Mouse (Mus musculus) ES-Bruce4 (cell line): ENCODE measurements around the gene Ptpn4.

Experiments used
- CTCF ChIP-seq: IDR thresholded peaks from one replicate; pipeline ENCODE4 v1.8.1; 2011; ENCODE audit warnings: low read depth, low read length
- POLR2A ChIP-seq: IDR thresholded peaks from one replicate; pipeline ENCODE4 v1.8.1; 2011; ENCODE audit warnings: low read length; ENCODE audit not compliant: insufficient read depth

DNA sequence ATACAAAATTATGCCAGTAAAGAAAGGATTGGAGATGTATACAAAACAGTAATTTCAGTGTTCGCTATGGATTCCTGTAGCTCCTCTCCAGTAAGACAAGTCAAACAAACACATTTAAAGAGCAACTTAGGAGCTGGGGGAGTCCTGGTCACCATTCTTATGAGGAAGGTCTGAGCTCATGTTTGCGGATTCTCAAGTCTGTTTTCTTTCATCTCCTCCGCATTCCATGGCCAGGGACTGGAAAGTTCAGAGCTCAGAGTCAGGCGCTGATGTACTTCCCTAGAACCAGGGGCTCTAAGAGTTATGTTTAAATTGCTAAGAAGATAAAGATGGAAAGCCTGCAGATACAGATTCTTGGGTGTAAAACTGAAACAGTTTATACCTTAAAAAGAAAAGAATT, 210.6 kb downstream of the Ptpn4 start:
- TF ChIP-seq POLR2A (no peak), CTCF (no peak)
